Mouse (Mus musculus): ENCODE data around the gene Rin3.

DNA sequence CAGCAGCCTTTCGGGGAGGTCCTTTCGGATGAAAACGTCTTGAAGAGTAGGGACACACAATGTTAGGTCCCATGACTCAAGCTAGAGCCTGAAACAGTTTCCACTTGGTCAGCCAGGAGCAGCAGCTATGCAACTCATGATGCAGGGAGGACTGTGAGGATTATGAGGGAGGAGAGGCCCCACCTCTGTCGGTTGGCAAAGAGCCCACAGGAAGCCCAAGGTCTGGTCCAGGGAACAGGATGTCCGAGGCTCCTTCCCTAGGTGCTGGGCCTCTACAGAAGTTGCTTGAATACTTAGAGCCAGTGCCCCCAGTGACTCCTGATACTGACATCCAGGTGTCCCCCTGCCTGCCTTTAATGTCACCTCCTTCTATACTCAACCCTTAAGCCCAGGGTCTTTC lies 28.6 kb downstream of the Rin3 start:
- no peak for TF ChIP-seq POLR2A (IDR thresholded peaks at IDR 0.05; ENCODE audit: extremely low read depth, insufficient read depth, low read length)
- TF ChIP-seq CTCF (IDR thresholded peaks at IDR 0.05; ENCODE audit: extremely low read depth, insufficient read depth, low read length) = no peak

Data from cortical plate, adult 2 months (tissue).